In the genomic region with DNA sequence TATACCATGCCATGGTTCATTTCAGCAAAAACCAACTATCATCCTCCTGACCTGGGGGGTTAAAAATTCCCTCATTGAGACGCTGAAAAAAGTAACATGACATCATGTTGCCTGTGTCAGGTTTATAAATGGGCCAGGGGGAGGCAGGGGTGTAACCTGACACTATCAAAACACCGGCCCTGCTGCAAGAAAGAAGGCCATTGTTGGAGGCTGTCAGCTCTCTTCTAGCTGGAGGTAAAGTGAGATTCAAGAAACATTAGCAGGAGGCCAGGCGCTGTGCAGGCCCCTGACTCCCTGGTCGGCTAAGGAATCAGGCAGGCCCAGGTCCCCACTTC, we compare ENCODE assay signal across 8 mouse cellular contexts. TPM values are rescaled to one million over a fixed set of nuclear protein-coding genes. Genes with fewer than 3 reads are reported as not detected.
DNase-seq lines count a peak whose midpoint lies in the region; ATAC-seq and TF ChIP-seq lines count a peak whose summit lies in the region.

No protein-coding gene starts in this region.

- peak; percentile 64 for DNase-seq in adrenal gland, postnatal 14 days
- no peak for DNase-seq in adrenal gland, postnatal 36 days
- peak; percentile 95 for DNase-seq in Patski (ENCODE audit: low read depth, low spot score)
- peak; percentile 40 to 68 for DNase-seq in heart, adult 2 months
- peak; percentile 41 for DNase-seq in kidney, postnatal 14 days
- no peak for DNase-seq in cerebellum, adult 11 months
- no peak for DNase-seq in urinary bladder, adult 18-20 months (ENCODE audit: low spot score in 2 of 2)
- DNase-seq in right cerebral cortex, postnatal 36 days (ENCODE audit: low spot score in 2 of 2) = no peak

- H3K79me2 ChIP-seq in heart, adult 2 months (replicated peaks; ENCODE audit: control insufficient read depth, insufficient read depth, low read length) = peaks cover 1% of the 10 kb centered on the region; the same call in 1 of the 2 replicates

- no peak overlapping the region for H3K4me3 ChIP-seq in heart, adult 2 months

- H3K27me3 ChIP-seq in Patski = no peaks in the 10 kb centered on the region
- H3K27me3 ChIP-seq in heart, adult 2 months (ENCODE audit: control insufficient read depth, insufficient read depth, low read length) = no peaks in the 10 kb centered on the region

- H3K9ac ChIP-seq in heart, adult 2 months (ENCODE audit: low read depth, low read length) = peak overlapping the region; percentile 38

- peaks cover 5% of the 10 kb centered on the region for H3K36me3 ChIP-seq in heart, adult 2 months (ENCODE audit: control insufficient read depth, insufficient read depth, low read length)

- in situ Hi-C loops in Patski (cut with MboI; ENCODE audit: low pct_unique_long_range_greater_than_20kb) = loop anchor here (5.0 kb wide), 2 partner anchors 50 to 325 kb away; partner anchors contain the start of gene Pbx1

- TF ChIP-seq CTCF in Patski (IDR thresholded peaks at IDR 0.05) = no peak
- TF ChIP-seq CTCF in heart, adult 2 months (IDR thresholded peaks at IDR 0.05) = no peak

- peak; percentile 38; the same call in 1 of the 2 replicates for TF ChIP-seq POLR2A in heart, adult 2 months (IDR thresholded peaks at IDR 0.05; ENCODE audit: insufficient read depth, low read depth, low read length)

- TF ChIP-seq EP300 in heart, adult 2 months (IDR thresholded peaks at IDR 0.05; ENCODE audit: insufficient read depth, low read depth, low read length) = 0 out of 2 replicates have a peak, but pooled peaks have one; percentile 5

- peak; percentile 77 for ATAC-seq in Patski

- intact Hi-C loops in heart, adult 2 months (cut with DNase I) = loop anchor here (2.0 kb wide), 1 partner anchor 48 kb away; no protein-coding TSS in a partner anchor

- peaks cover 15% of the 10 kb centered on the region for H3K4me1 ChIP-seq in heart, adult 2 months (ENCODE audit: control insufficient read depth, insufficient read depth, low read length)

- POLR2A ChIA-PET in Patski (lab: Charles Lee) = interaction anchor here (0.8 kb wide), 1 partner anchor 10 kb away, joined by 4 read pairs; no protein-coding TSS in a partner anchor

- CTCF ChIA-PET in Patski (lab: Charles Lee) = interaction anchor here (2.0 kb wide), 1 partner anchor 168 kb away, joined by 6 read pairs; no protein-coding TSS in a partner anchor

- WGBS in heart, adult 2 months = 21% methylated on average over 4 of the region's 4 CpGs

- peak overlapping the region; percentile 93 for H3K27ac ChIP-seq in heart, adult 2 months

RNA-seq across cellular contexts. Expression of gene Pbx1, which starts 49.3 kb away (rescaled TPM):
- total RNA-seq in adrenal gland, postnatal 14 days (2021) = 163 and 168 TPM in 2 replicates
- total RNA-seq in adrenal gland, postnatal 36 days (2021) = 100 to 1,000 TPM; 162 to 190 TPM
- polyA plus RNA-seq in Patski (2021) = 49.9 TPM
- 10 to 100 TPM; 52.8 to 54.7 TPM for total RNA-seq in heart, adult 2 months (2021)
- 33.1 and 47.6 TPM in 2 replicates for polyA plus RNA-seq in heart, adult 2 months (2012; rRNA removed)

Comparison
In these comparisons a context has a peak if more than half of its experiments do, and no peak if none do; other contexts are left out.
1. DNase-seq: peak in adrenal gland, postnatal 14 days (single experiment), Patski (single experiment), heart, adult 2 months (2 of 2) and kidney, postnatal 14 days (single experiment); none in adrenal gland, postnatal 36 days (0 of 2), cerebellum, adult 11 months (single experiment), urinary bladder, adult 18-20 months (0 of 2) and right cerebral cortex, postnatal 36 days (0 of 2).